Mouse (Mus musculus): ENCODE data around the gene Cd28. TPM values are rescaled to one million over a fixed set of nuclear protein-coding genes. Genes with fewer than 3 reads are reported as not detected.
"Not testable (repeated sequence)": the region's sequence is repeated elsewhere in the genome, so short reads cannot be mapped to it uniquely, and the experiment has no call there.

Gene Cd28
- polyA plus RNA-seq, 1 experiment from 2014 or later: 0.18 TPM

GRCm38 (mm10) chr1:60803825-60804696 is 87.5 kb downstream of the Cd28 start:
- Histone ChIP-seq H3K4me1 (no peaks in the 10 kb centered on the region), H3K4me3 (replicated peaks) (no peak overlapping the region), H3K27me3 (replicated peaks) (no peaks in the 10 kb centered on the region), H3K36me3 (no peaks in the 10 kb centered on the region), H3K9ac (replicated peaks) (no peak overlapping the region), H3K4me2 (no peak overlapping the region), H3K27ac (replicated peaks) (no peak overlapping the region), H3K9me3 (replicated peaks) (no peaks in the 10 kb centered on the region)
- ATAC-seq (ENCODE audit: low FRiP score): no peak
- WGBS: 84% methylated on average over 6 of the region's 6 CpGs

DNA sequence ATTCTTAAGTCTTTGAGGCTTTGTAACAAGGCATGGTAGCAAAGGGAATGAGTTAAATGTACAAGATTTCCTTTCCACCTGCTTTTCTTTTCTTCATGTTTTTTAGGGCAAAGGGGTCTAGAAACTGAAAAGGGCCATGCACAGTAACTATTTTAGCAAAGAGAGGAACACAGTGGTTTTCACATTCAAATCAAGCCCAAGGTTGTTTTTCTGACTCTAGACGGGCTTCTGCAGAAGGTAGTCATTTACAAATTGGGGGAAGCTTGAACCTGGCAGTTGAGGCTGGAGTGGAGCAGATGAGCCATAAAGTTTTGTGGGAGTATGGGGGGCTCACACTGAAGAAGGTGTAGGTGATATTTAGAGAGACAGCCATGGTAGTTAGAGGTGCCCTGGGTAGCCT is 88.6 kb downstream of the Cd28 start:
- 70% methylated on average over 1 of the region's 1 CpGs for WGBS
- Histone ChIP-seq H3K9me3 (replicated peaks) (no peaks in the 10 kb centered on the region), H3K4me3 (replicated peaks) (no peak overlapping the region), H3K4me1 (peaks cover 4% of the 10 kb centered on the region; the same call in 1 of the 2 replicates), H3K27ac (replicated peaks) (no peak overlapping the region), H3K4me2 (no peak overlapping the region), H3K27me3 (replicated peaks) (no peaks in the 10 kb centered on the region), H3K36me3 (no peaks in the 10 kb centered on the region), H3K9ac (replicated peaks) (no peak overlapping the region)
- ATAC-seq (ENCODE audit: low FRiP score): no peak

GRCm38 (mm10) chr1:60807748-60808147 is 91.1 kb downstream of the Cd28 start:
- Histone ChIP-seq H3K9me3 (replicated peaks) (no peaks in the 10 kb centered on the region), H3K4me1 (peaks cover 4% of the 10 kb centered on the region; the same call in 1 of the 2 replicates), H3K27me3 (replicated peaks) (no peaks in the 10 kb centered on the region), H3K36me3 (no peaks in the 10 kb centered on the region), H3K9ac (replicated peaks) (no peak overlapping the region), H3K27ac (replicated peaks) (no peak overlapping the region), H3K4me2 (no peak overlapping the region), H3K4me3 (replicated peaks) (no peak overlapping the region)
- ATAC-seq (ENCODE audit: low FRiP score): no peak
- 97% methylated on average over 1 of the region's 1 CpGs for WGBS

- 92% methylated on average over 2 of the region's 2 CpGs for WGBS
- Histone ChIP-seq H3K9ac (replicated peaks) (no peak overlapping the region), H3K36me3 (no peaks in the 10 kb centered on the region)
Measured at GRCm38 (mm10) chr1:60808466-60808865, 91.9 kb downstream of the Cd28 start.

DNA sequence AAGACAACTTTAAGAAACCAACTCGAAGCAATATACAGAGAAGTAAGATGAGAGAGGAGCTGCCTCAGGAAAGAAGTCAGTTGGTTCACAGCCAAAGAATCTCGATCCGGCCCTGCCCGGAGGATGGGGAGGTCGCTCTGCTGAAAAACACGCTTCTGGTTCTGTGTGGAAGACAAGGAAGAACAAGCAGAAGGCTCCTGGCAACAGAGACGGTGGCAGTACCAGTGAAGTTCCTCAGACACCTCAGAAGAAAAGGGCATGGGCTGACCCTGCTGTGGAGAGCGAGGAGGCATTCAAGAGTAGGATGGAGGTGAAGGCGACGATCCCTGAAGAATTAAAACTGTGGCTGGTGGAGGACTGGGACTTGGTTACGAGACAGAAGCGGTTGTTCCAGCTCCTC is 92.6 kb downstream of the Cd28 start:
- H3K4me3 ChIP-seq (replicated peaks): no peak overlapping the region
- no peaks in the 10 kb centered on the region for H3K27me3 ChIP-seq (replicated peaks)
- ATAC-seq (ENCODE audit: low FRiP score): no peak
- H3K9ac ChIP-seq (replicated peaks): no peak overlapping the region
- no peaks in the 10 kb centered on the region for H3K9me3 ChIP-seq (replicated peaks)
- H3K4me1 ChIP-seq: peaks cover 4% of the 10 kb centered on the region; the same call in 1 of the 2 replicates
- 82% methylated on average over 12 of the region's 12 CpGs for WGBS
- H3K36me3 ChIP-seq: no peaks in the 10 kb centered on the region
- no peak overlapping the region for H3K27ac ChIP-seq (replicated peaks)
- H3K4me2 ChIP-seq: no peak overlapping the region

More at GRCm38 (mm10) chr1:60808466-60808865, 91.9 kb downstream of the Cd28 start:
- Histone ChIP-seq H3K27ac (replicated peaks) (no peak overlapping the region), H3K27me3 (replicated peaks) (no peaks in the 10 kb centered on the region), H3K4me2 (no peak overlapping the region), H3K4me3 (replicated peaks) (no peak overlapping the region), H3K9me3 (replicated peaks) (no peaks in the 10 kb centered on the region), H3K4me1 (peaks cover 4% of the 10 kb centered on the region; the same call in 1 of the 2 replicates)
- ATAC-seq (ENCODE audit: low FRiP score): no peak

DNA sequence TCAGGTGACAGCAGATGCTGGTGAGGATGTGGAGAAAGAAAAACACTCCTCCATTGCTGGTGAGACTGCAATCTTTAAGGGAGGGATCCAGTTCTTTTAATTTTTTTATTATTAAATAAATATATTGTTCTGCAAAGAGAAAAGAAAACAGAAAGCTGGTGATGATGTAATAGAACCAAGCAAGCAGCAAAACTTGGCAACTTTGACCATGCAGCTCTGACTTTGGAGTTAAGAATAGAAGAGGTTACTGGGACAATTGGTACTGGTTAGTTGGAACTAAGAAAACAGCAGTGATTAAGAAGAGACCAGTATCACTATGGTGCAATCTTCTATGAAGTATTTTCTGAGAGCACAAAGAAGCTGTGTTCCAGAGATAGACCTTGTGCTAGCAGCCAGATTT is 94.2 kb downstream of the Cd28 start:
- no peak overlapping the region for H3K9ac ChIP-seq (replicated peaks)
- H3K27me3 ChIP-seq (replicated peaks): no peaks in the 10 kb centered on the region
- no peak overlapping the region for H3K4me3 ChIP-seq (replicated peaks)
- no peaks in the 10 kb centered on the region for H3K36me3 ChIP-seq
- no peaks in the 10 kb centered on the region for H3K9me3 ChIP-seq (replicated peaks)
- no peak overlapping the region for H3K27ac ChIP-seq (replicated peaks)
- peaks cover 4% of the 10 kb centered on the region; the same call in 1 of the 2 replicates for H3K4me1 ChIP-seq
- no peak for ATAC-seq (ENCODE audit: low FRiP score)
- no peak overlapping the region for H3K4me2 ChIP-seq

DNA sequence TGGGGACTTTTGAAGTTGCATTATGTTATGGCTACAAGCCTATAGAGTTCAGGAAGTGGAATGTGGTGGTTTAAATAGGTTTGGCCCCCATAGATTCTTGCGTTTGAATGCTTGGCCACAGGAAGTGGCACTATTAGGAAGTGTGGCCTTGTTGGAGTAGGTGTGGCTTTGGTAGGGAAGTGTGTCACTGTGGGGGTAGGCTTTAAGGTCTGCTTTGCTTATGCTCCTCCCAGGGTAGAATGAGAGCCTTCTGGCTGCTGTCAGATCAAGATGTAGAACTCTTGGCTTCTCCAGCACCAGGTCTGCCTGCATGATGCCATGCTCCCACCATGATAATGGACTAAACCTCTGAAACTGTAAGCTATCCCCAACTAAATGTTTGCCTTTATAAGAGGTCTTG is 95.4 kb downstream of the Cd28 start:
- WGBS: 77% methylated on average over 1 of the region's 1 CpGs
- Histone ChIP-seq H3K9me3 (replicated peaks) (no peaks in the 10 kb centered on the region), H3K9ac (replicated peaks) (no peak overlapping the region), H3K4me1 (peaks cover 4% of the 10 kb centered on the region; the same call in 1 of the 2 replicates), H3K27ac (replicated peaks) (no peak overlapping the region), H3K4me2 (no peak overlapping the region), H3K27me3 (replicated peaks) (no peaks in the 10 kb centered on the region), H3K4me3 (replicated peaks) (no peak overlapping the region), H3K36me3 (no peaks in the 10 kb centered on the region)
- no peak for ATAC-seq (ENCODE audit: low FRiP score)

DNA sequence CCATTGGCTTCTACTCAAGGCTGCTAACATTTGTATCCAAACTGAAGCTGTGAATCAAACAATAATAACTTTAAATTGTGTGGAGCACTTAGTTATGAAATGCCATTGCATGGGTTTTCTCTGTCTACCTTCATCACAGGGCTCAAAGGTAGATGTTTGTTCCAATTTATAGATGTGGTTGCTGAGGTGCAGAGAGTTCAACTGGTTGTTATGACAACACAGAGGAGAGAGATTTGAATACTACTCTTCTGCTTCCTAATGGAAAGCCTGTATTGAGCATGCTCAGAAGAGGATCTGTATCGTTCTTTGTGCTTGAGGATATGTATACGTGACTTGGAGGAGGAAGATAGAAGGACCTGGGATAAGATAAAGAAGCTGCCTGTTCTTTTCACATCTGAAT is 96.8 kb downstream of the Cd28 start:
- Histone ChIP-seq H3K4me2 (no peak overlapping the region), H3K27ac (replicated peaks) (no peak overlapping the region), H3K27me3 (replicated peaks) (no peaks in the 10 kb centered on the region), H3K9me3 (replicated peaks) (no peaks in the 10 kb centered on the region), H3K4me3 (replicated peaks) (no peak overlapping the region), H3K4me1 (peaks cover 4% of the 10 kb centered on the region; the same call in 1 of the 2 replicates), H3K9ac (replicated peaks) (no peak overlapping the region), H3K36me3 (no peaks in the 10 kb centered on the region)
- WGBS: 81% methylated on average over 2 of the region's 2 CpGs
- no peak for ATAC-seq (ENCODE audit: low FRiP score)

DNA sequence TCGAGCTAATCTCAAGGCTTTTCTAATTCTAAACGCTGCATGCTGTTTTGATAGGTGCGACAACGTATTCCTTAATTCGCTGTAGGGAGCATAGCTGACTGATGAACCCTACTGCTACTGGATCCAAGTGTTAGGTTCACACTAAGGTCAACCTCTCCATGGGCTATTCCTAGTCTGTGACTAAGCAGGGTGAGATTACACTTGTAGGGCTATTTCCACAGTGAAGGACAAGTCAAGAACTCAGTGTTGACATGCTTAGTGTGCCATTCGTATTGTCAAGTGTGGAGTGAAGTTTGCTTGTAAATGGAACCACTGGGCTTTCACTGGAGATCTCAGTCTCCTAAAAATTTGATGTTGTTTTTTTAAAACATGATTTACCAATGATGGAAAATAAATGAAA is 99.3 kb downstream of the Cd28 start:
- H3K27me3 ChIP-seq (replicated peaks): no peaks in the 10 kb centered on the region
- no peak overlapping the region for H3K4me2 ChIP-seq

GRCm38 (mm10) chr1:60818491-60818890 is 101.9 kb downstream of the Cd28 start:
- not testable (repeated sequence) for H3K9me3 ChIP-seq (replicated peaks); ATAC-seq (ENCODE audit: low FRiP score); H3K27ac ChIP-seq (replicated peaks); H3K9ac ChIP-seq (replicated peaks); H3K36me3 ChIP-seq; H3K4me2 ChIP-seq; H3K27me3 ChIP-seq (replicated peaks); H3K4me1 ChIP-seq; H3K4me3 ChIP-seq (replicated peaks)
- WGBS: 73% methylated on average over 4 of the region's 4 CpGs

More for the DNA sequence above, 99.3 kb downstream of the Cd28 start:
- Histone ChIP-seq H3K4me3 (replicated peaks) (no peak overlapping the region), H3K9ac (replicated peaks) (no peak overlapping the region), H3K27ac (replicated peaks) (no peak overlapping the region), H3K4me1 (no peaks in the 10 kb centered on the region), H3K36me3 (no peaks in the 10 kb centered on the region), H3K9me3 (replicated peaks) (no peaks in the 10 kb centered on the region)
- 92% methylated on average over 6 of the region's 6 CpGs for WGBS
- no peak for ATAC-seq (ENCODE audit: low FRiP score)

GRCm38 (mm10) chr1:60819993-60820392 is 103.4 kb downstream of the Cd28 start:
- H3K4me1 ChIP-seq: no peaks in the 10 kb centered on the region
- H3K27ac ChIP-seq (replicated peaks): no peak overlapping the region
- no peaks in the 10 kb centered on the region for H3K9me3 ChIP-seq (replicated peaks)
- no peak overlapping the region for H3K4me2 ChIP-seq
- no peaks in the 10 kb centered on the region for H3K36me3 ChIP-seq
- no peak overlapping the region for H3K9ac ChIP-seq (replicated peaks)
- WGBS: 72% methylated on average over 2 of the region's 2 CpGs
- no peak for ATAC-seq (ENCODE audit: low FRiP score)
- no peaks in the 10 kb centered on the region for H3K27me3 ChIP-seq (replicated peaks)
- H3K4me3 ChIP-seq (replicated peaks): no peak overlapping the region

GRCm38 (mm10) chr1:60820981-60821380 is 104.4 kb downstream of the Cd28 start:
- Histone ChIP-seq H3K9ac (replicated peaks) (no peak overlapping the region), H3K4me3 (replicated peaks) (no peak overlapping the region), H3K27ac (replicated peaks) (no peak overlapping the region), H3K4me1 (0 out of 2 replicates have a peak, but pooled peaks cover 3% of the 10 kb centered on the region), H3K4me2 (no peak overlapping the region), H3K9me3 (replicated peaks) (no peaks in the 10 kb centered on the region), H3K27me3 (replicated peaks) (no peaks in the 10 kb centered on the region), H3K36me3 (no peaks in the 10 kb centered on the region)
- WGBS: 81% methylated on average over 2 of the region's 2 CpGs
- no peak for ATAC-seq (ENCODE audit: low FRiP score)
